Mouse (Mus musculus): ENCODE data around the gene Garnl3. TPM values are rescaled to one million over a fixed set of nuclear protein-coding genes. Genes with fewer than 3 reads are reported as not detected.

Gene Garnl3
- polyA plus RNA-seq, 1 experiment: 0.21 TPM

GRCm38 (mm10) chr2:33024564-33024963, 106.9 kb downstream of the Garnl3 start:
- no peak for TF ChIP-seq GATA1 (IDR thresholded peaks at IDR 0.05; ENCODE audit: low read length)

DNA sequence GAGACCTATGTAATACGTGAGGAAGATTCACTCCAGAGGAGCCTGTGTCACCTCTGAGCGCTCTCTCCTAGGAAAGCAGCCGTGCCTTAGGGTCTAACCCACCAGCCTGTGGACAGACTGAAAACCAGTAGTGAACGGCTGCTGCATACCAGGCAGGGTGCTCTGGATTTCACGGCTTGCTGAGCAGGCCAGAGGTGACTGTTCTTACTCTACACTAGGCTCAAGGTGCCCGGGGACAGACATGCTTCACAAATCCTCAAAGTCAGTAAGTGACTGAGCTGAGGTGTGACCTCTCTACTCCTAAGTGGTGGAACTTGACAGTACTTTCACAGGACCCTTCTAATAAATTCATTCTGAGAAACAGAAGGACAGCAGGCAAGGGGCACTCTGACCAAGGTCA, 108.6 kb downstream of the Garnl3 start:
- TF ChIP-seq GATA1 (IDR thresholded peaks at IDR 0.05; ENCODE audit: low read length): no peak

DNA sequence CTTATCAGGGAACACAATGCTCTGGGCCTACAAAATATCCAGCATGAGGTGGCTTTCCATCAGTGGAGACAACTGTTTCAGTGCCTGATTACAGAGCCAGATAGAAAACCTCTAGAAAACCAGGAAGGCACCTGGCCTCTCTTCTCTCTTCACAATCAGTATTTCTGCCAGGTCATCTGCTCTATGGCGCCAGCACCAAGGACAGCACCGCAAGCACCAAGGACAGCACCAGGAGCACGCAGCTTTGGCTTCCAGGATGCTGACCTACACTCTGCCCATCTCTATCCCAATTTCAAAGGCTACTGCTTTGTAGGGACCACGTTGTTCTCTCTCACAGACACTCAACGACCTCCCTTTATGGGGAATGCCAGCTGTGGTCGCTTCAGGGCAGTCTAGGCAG, 113.4 kb downstream of the Garnl3 start:
- TF ChIP-seq GATA1 (IDR thresholded peaks at IDR 0.05; ENCODE audit: low read length): no peak

GRCm38 (mm10) chr2:33017191-33017590, 114.3 kb downstream of the Garnl3 start:
- TF ChIP-seq GATA1 (IDR thresholded peaks at IDR 0.05; ENCODE audit: low read length): no peak

GRCm38 (mm10) chr2:33014877-33015276, 116.6 kb downstream of the Garnl3 start:
- no peak for TF ChIP-seq GATA1 (IDR thresholded peaks at IDR 0.05; ENCODE audit: low read length)

GRCm38 (mm10) chr2:33005041-33005440, 126.4 kb downstream of the Garnl3 start:
- TF ChIP-seq GATA1 (IDR thresholded peaks at IDR 0.05; ENCODE audit: low read length): no peak

GRCm38 (mm10) chr2:33002144-33002543, 129.3 kb downstream of the Garnl3 start:
- no peak for TF ChIP-seq GATA1 (IDR thresholded peaks at IDR 0.05; ENCODE audit: low read length)

DNA sequence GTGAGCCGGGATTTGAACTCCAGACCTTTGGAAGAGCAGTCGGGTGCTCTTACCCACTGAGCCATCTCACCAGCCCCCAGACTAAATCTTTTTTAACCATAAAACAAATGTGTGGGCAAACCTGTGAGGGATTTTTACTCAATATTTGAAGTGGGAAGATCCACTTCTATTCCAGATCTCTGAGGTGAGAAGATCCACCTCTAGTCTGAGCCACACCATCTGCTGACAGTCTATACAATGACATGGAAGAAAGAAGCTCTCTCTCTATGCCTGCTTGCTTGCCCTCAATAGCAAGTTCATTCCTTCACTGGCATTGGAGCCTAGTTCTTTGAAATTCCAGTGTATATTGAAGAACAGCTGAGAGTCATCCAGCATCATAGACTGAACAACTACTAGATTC, 131.7 kb downstream of the Garnl3 start:
- TF ChIP-seq GATA1 (IDR thresholded peaks at IDR 0.05; ENCODE audit: low read length): no peak

- no peak for TF ChIP-seq GATA1 (IDR thresholded peaks at IDR 0.05; ENCODE audit: low read length)
Observed at GRCm38 (mm10) chr2:32997792-32998191, 133.7 kb downstream of the Garnl3 start.

DNA sequence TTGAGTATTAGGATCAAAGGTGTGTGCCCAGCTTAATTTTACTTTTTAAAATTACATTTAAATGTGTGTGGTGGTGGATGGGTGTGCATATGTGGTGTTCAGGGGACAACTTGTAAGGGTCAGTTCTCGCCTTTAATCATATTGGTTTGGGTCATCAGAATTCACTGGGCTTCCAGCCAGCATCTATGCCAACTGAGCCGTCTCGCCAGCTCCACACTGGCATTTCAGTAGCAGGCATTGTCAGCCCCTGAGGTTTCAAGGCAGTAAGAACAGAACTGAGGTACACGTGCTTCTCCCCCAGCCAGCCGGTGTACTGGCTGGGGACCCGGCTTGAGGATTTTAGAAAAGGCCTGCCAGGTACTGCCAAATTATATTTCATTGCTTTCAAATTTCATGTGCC, 134.4 kb downstream of the Garnl3 start:
- no peak for TF ChIP-seq GATA1 (IDR thresholded peaks at IDR 0.05; ENCODE audit: low read length)

DNA sequence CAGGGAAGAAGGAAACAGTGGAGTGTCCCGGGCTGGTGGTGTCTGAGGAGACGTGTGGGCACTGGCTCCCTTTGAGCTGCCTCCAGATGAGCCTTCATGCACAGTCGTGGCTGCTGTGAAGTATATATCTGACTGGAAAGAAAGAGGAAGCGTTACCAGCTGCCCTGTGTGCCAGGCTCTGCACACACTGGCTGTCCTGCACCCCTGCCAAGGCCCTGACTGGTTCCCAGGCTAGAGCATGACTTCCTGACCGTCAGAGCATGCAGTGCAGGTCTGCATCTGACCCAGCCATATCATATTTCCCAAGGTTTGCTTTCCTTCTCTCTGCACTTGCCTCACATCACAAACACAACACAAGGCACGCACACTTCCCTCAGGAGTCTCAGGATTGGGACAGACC, 139.3 kb downstream of the Garnl3 start:
- no peak for TF ChIP-seq GATA1 (IDR thresholded peaks at IDR 0.05; ENCODE audit: low read length)

DNA sequence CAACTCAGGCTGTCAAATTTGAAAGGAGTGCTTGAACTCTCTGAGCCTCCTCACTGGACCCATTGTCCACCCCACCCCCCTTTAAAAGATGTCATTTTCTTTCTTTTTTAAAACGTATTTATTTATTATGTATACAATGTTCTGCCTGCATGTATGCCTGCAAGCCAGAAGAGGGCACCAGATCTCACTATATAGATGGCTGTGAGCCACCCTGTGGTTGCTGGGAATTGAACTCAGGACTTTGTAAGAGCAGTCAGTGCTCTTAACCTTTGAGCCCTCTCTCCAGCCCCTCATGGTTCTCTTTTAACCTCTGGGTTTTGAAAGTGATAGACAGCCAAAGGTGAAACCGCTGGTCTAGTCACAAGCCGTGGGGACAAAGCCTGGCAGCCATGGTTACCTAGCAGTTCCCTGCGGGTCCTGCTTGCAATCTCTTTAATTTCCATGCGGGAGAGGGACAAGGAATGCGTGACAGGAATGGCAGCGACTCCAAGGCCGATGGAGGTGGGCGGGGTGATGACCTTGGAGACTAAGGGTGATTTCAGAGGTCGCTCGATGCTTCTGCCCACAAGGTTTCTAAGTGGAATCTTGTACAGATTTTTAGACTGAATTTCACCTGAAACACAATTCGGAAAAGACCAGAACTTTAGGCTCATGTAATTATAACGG, 141.2 kb downstream of the Garnl3 start:
- TF ChIP-seq GATA1 (IDR thresholded peaks at IDR 0.05; ENCODE audit: low read length): no peak

DNA sequence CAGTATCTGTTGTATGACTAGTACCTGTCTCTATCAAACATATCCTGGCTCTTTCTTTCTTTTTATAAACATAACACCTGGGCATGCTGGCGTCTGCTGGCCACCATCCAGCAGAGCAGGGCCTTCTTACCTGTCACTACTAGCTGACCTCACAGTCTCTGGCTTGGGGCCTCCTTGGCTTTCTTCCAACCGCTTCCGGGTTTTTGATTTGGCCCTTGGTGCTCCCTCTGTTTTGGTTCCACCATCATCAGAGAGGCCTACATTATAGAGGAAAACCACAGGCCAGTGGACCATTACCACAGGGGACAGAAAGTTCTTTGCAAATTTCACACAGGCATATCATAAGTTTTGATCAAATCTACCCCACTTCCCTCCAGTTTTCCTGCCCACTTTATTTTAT, 142.1 kb downstream of the Garnl3 start:
- no peak for TF ChIP-seq GATA1 (IDR thresholded peaks at IDR 0.05; ENCODE audit: low read length)

DNA sequence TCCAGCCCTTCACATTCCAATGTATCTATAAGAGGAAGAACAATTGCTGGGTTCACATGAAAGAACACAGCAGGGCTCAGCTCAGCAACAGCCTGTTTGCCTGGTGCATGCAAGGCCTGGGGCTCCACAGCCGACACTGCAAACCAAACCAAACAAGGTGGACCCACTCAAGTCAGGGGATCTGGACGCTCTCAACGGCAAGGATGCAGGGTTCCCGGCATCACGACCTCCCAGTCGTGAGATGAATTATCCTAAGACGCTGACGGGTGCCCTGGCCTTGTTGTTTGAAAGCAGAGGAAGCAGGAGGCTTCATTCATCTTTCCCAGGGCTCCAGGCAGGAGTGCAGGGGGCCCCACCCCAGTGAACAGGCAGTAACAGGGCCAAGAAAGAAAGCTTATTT, 145.6 kb downstream of the Garnl3 start:
- no peak for TF ChIP-seq GATA1 (IDR thresholded peaks at IDR 0.05; ENCODE audit: low read length)

DNA sequence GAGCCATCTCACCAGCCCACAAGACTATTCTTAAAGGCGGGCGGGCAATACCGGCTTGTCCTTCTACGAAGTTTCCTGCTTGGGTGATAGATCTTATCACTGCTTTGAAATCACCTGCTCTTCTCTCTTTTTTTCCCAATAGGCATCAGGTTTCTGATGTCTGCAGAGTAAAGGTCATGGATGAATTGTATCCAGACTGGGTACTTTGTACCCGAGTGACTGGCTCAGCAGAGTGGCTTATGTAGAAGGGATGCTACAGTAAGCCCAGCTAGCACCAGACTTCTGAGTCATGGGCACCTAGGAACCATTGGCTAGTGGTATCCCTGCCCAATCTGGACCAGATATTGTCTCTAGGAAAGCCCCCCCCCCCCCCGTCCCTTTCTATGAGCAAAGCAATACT, 147.8 kb downstream of the Garnl3 start:
- no peak for TF ChIP-seq GATA1 (IDR thresholded peaks at IDR 0.05; ENCODE audit: low read length)

GRCm38 (mm10) chr2:32982700-32983099, 148.8 kb downstream of the Garnl3 start:
- TF ChIP-seq GATA1 (IDR thresholded peaks at IDR 0.05; ENCODE audit: low read length): no peak

DNA sequence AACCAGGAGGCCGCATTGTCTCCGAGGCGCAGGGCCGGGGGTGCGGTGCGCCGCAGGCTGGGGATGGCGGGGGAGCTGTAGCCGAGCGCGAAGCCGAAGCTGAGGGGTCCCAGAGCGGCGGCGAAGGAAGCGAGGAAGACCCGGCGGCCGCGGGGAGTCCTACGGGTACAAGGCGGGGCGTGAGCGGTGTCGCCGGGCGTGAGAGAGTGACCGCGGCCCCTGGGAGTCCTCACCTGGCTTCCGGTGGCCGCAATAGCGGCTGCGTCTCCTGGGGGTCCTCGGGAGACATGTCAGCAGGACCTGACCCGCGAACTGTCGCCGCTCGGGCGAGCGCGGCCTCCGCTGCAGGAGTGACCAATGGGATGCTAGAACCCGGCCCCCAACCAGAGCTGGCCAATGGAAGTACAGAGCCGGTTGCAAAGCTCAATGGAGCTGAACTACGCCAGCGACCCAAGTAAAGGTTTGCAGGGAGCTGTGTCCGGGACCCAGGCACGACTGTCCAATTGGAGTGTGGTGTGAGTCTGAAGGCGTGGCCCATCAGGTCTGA, 149.7 kb downstream of the Garnl3 start, which contains the start of gene Slc2a8:
TSS of gene Slc2a8 (minus strand) at position 359 of the 547 bp plus-strand sequence.
- no peak for TF ChIP-seq GATA1 (IDR thresholded peaks at IDR 0.05; ENCODE audit: low read length)
